Mouse (Mus musculus): Measurements from ENCODE around the gene Vamp2.

Gene Vamp2

GRCm38 (mm10) chr11:69099177-69099914, 11.1 kb downstream of the Vamp2 start:
- DNase-seq (ENCODE audit: low spot score) = peak; percentile 94

DNA sequence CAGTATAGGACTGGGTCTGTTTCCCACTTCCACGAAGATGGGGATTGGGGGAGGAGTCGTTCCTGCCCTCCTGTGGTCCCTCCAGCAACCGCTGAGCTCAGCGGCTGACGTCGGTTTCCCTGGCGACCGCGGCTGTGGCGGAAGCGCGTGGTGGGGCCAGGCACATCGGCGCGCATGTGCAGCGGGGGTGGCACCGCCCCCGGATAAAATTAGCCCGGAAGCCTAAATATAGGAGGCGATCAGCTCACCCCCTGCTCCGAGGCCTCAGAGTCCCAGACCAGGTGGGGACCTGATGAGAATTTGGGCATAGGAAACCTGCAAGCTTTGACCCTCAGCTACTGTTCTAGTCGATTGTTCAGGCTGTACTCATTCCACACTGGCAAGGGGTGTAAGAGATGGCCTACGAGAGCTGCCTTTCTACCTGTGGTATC, 11.6 kb downstream of the Vamp2 start:
- DNase-seq (ENCODE audit: low spot score) = peak; percentile 97

GRCm38 (mm10) chr11:69100639-69101360, 12.5 kb downstream of the Vamp2 start:
- DNase-seq (ENCODE audit: low spot score) = no peak

GRCm38 (mm10) chr11:69101604-69102402, 13.5 kb downstream of the Vamp2 start:
- no peak for DNase-seq (ENCODE audit: low spot score)

GRCm38 (mm10) chr11:69102403-69102725, 14.1 kb downstream of the Vamp2 start:
- DNase-seq (ENCODE audit: low spot score) = no peak

- DNase-seq (ENCODE audit: low spot score) = no peak
Observed at GRCm38 (mm10) chr11:69103121-69103520, 14.8 kb downstream of the Vamp2 start.

- no peak for DNase-seq (ENCODE audit: low spot score)
Observed at GRCm38 (mm10) chr11:69103531-69104435, 15.5 kb downstream of the Vamp2 start.

- DNase-seq (ENCODE audit: low spot score) = no peak
Observed at GRCm38 (mm10) chr11:69104487-69104886, 16.2 kb downstream of the Vamp2 start.

- no peak for DNase-seq (ENCODE audit: low spot score)
Observed at GRCm38 (mm10) chr11:69105227-69105626, 16.9 kb downstream of the Vamp2 start.

- no peak for DNase-seq (ENCODE audit: low spot score)
Observed at GRCm38 (mm10) chr11:69105796-69106195, 17.5 kb downstream of the Vamp2 start.

GRCm38 (mm10) chr11:69106299-69106698, 18.0 kb downstream of the Vamp2 start:
- no peak for DNase-seq (ENCODE audit: low spot score)

GRCm38 (mm10) chr11:69106842-69107241, 18.6 kb downstream of the Vamp2 start:
- no peak for DNase-seq (ENCODE audit: low spot score)

DNA sequence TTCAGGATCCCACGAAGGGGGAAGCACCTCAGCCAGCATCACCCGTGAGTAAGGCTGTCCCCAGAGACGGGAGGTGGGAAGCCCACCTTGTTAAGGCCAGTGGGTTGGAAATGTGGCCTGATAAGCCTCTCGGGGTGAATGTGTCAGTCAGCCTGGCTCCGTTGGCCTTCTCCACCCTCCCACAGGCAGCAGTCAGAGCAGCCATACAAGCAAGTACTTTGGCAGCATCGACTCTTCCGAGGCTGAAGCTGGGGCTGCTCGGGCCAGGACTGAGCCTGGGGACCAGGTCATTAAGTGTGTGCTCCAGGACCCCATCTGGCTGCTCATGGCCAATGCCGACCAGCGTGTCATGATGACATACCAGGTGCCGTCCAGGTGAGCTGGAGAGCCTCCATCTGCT, 19.4 kb downstream of the Vamp2 start:
- no peak for DNase-seq (ENCODE audit: low spot score)

GRCm38 (mm10) chr11:69108223-69108622, 19.9 kb downstream of the Vamp2 start:
- DNase-seq (ENCODE audit: low spot score) = no peak

GRCm38 (mm10) chr11:69109032-69109900, 21.0 kb downstream of the Vamp2 start:
- no peak for DNase-seq (ENCODE audit: low spot score)

- DNase-seq (ENCODE audit: low spot score) = peak; percentile 91
Observed at GRCm38 (mm10) chr11:69110319-69111046, 22.2 kb downstream of the Vamp2 start.

DNA sequence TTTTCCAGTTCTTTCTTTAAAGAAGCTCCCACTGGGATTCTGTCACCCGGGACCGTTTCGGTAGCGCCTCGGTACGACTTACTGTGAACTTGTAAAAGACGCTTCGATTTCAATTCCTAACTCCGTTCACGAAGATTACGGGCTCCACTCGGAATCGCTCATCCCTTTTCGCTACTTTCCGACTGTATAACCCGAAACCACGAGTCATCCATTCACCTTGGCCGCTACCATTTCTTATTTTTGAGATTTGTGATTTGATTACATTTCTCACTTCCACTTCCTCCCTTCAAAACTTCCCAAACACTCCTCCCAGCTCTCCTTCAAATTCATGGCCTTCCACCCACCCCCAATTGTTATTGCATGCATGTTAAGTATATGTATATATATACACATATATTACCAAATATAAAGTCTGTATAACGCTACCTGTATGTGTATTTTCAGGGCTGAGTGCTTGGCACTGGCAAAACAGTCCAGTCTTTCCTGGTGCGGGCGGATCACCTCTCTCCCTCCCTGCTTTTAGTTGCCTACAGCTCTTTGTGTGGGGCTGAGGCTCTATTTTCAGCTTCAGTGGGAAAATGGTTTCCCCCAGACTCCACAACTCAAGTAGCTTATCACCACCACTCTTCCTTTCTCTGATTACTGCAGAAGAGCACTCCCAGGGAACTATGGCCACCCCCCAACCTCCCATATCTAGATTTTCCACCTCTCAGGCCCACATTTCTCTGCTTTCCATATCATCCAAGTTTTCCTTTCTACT, 22.9 kb downstream of the Vamp2 start:
- DNase-seq (ENCODE audit: low spot score) = no peak

- DNase-seq (ENCODE audit: low spot score) = no peak
Observed at GRCm38 (mm10) chr11:69111865-69112264, 23.6 kb downstream of the Vamp2 start.

DNA sequence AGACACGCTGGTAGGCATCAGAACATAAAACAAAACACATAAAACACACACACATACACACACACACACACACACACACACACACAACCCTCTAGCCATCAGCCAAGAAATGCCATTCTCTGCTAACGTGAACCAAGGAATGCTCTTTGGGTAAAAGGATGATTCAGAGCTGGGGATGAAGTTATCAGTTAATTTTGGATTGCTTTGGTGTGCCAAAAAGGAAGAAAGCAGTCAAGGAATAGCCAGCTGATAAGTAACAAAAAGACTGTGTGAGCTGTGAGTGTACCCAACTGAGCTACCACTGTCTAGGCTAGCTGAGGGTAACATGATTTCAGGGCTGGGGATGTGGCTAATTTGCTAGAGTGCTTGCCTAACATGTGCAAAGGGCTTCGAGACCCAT, 25.7 kb downstream of the Vamp2 start:
- DNase-seq (ENCODE audit: low spot score) = no peak

Measured in lung, postnatal 25 days (tissue).